Mouse (Mus musculus): ENCODE data around the gene Gtf2h4. TPM values are rescaled to one million over a fixed set of nuclear protein-coding genes. Genes with fewer than 3 reads are reported as not detected.

The Gtf2h4 gene
- total RNA-seq, 2 experiments from 2014 or later = 20.3 to 40.4 TPM

- no peak for ATAC-seq (replicated peaks; ENCODE audit: poor library complexity, severe bottlenecking)
Observed at GRCm38 (mm10) chr17:35643609-35644236, 29.8 kb downstream of the Gtf2h4 start, which contains the start of gene Mucl3. Gene Mucl3, minus strand, starts transcription at chr17:35643695.

GRCm38 (mm10) chr17:35639352-35639751 lies 34.2 kb downstream of the Gtf2h4 start:
- ATAC-seq (replicated peaks; ENCODE audit: poor library complexity, severe bottlenecking) = no peak

- ATAC-seq (replicated peaks; ENCODE audit: poor library complexity, severe bottlenecking) = no peak
Observed at GRCm38 (mm10) chr17:35638475-35639190, 34.9 kb downstream of the Gtf2h4 start.

GRCm38 (mm10) chr17:35636363-35636762 lies 37.2 kb downstream of the Gtf2h4 start:
- ATAC-seq (replicated peaks; ENCODE audit: poor library complexity, severe bottlenecking) = peak; percentile 58

GRCm38 (mm10) chr17:35635699-35636111 lies 37.8 kb downstream of the Gtf2h4 start:
- ATAC-seq (replicated peaks; ENCODE audit: poor library complexity, severe bottlenecking) = peak; percentile 66

- no peak; the same call in 1 of the 2 replicates for ATAC-seq (replicated peaks; ENCODE audit: poor library complexity, severe bottlenecking)
Observed at GRCm38 (mm10) chr17:35635202-35635601, 38.3 kb downstream of the Gtf2h4 start.

- ATAC-seq (replicated peaks; ENCODE audit: poor library complexity, severe bottlenecking) = no peak
Observed at GRCm38 (mm10) chr17:35633992-35634391, 39.5 kb downstream of the Gtf2h4 start.

GRCm38 (mm10) chr17:35626537-35626936 lies 47.0 kb downstream of the Gtf2h4 start, which contains the start of gene Gm9573:
Gene Gm9573, minus strand, starts transcription at chr17:35626637.
- no peak for ATAC-seq (replicated peaks; ENCODE audit: poor library complexity, severe bottlenecking)

Other genes with a start within 250 kb of the Gtf2h4 start
- gene H2-Q6, start 248.9 kb downstream of the Gtf2h4 start, total RNA-seq (2014; fragmentation: Nextera tagmentation) = 23.1 and 29.0 TPM in 2 replicates
- 30.8 and 35.5 TPM in 2 replicates for gene H2-Q6, start 248.9 kb downstream of the Gtf2h4 start, total RNA-seq (2017)
- gene H2-Q7, start 234.6 kb downstream of the Gtf2h4 start, total RNA-seq (2014; fragmentation: Nextera tagmentation) = 27.4 and 32.8 TPM in 2 replicates
- gene H2-Q7, start 234.6 kb downstream of the Gtf2h4 start, total RNA-seq (2017) = 21.9 and 31.9 TPM in 2 replicates
- 0.36 and 1.0 TPM in 2 replicates for gene H2-Q10, start 203.7 kb downstream of the Gtf2h4 start, total RNA-seq (2014; fragmentation: Nextera tagmentation)
- gene H2-Q10, start 203.7 kb downstream of the Gtf2h4 start, total RNA-seq (2017) = 0.22 TPM in 1 of 2 replicates, not detected in the other
- gene Pou5f1, start 167.7 kb downstream of the Gtf2h4 start, total RNA-seq (2014; fragmentation: Nextera tagmentation) = 0.92 TPM in 1 of 2 replicates, not detected in the other
- not detected in 2 replicates for gene Pou5f1, start 167.7 kb downstream of the Gtf2h4 start, total RNA-seq (2017)
- 20.3 and 23.9 TPM in 2 replicates for gene Tcf19, start 156.9 kb downstream of the Gtf2h4 start, total RNA-seq (2014; fragmentation: Nextera tagmentation)
- gene Tcf19, start 156.9 kb downstream of the Gtf2h4 start, total RNA-seq (2017) = 5.3 and 8.6 TPM in 2 replicates
- gene Cchcr1, start 156.6 kb downstream of the Gtf2h4 start, total RNA-seq (2014; fragmentation: Nextera tagmentation) = 1.0 and 14.4 TPM in 2 replicates
- gene Cchcr1, start 156.6 kb downstream of the Gtf2h4 start, total RNA-seq (2017) = 2.7 and 5.3 TPM in 2 replicates
- not detected in 2 replicates for gene Psors1c2, start 140.5 kb downstream of the Gtf2h4 start, total RNA-seq (2014; fragmentation: Nextera tagmentation)
- not detected in 2 replicates for gene Psors1c2, start 140.5 kb downstream of the Gtf2h4 start, total RNA-seq (2017)
- gene Cdsn, start 121.6 kb downstream of the Gtf2h4 start, total RNA-seq (2014; fragmentation: Nextera tagmentation) = not detected in 2 replicates
- gene Cdsn, start 121.6 kb downstream of the Gtf2h4 start, total RNA-seq (2017) = not detected in 2 replicates
- gene 2300002M23Rik, start 106.3 kb downstream of the Gtf2h4 start, total RNA-seq (2014; fragmentation: Nextera tagmentation) = not detected in 2 replicates
- not detected in 2 replicates for gene 2300002M23Rik, start 106.3 kb downstream of the Gtf2h4 start, total RNA-seq (2017)
- gene Sfta2, start 72.2 kb downstream of the Gtf2h4 start, total RNA-seq (2014; fragmentation: Nextera tagmentation) = not detected in 2 replicates
- gene Sfta2, start 72.2 kb downstream of the Gtf2h4 start, total RNA-seq (2017) = not detected in 2 replicates
- gene Gm9573, start 47.1 kb downstream of the Gtf2h4 start, total RNA-seq (2014; fragmentation: Nextera tagmentation) = not detected in 2 replicates
- not detected in 2 replicates for gene Gm9573, start 47.1 kb downstream of the Gtf2h4 start, total RNA-seq (2017)
- gene Mucl3, start 30.0 kb downstream of the Gtf2h4 start, total RNA-seq (2014; fragmentation: Nextera tagmentation) = not detected in 2 replicates
- not detected in 2 replicates for gene Mucl3, start 30.0 kb downstream of the Gtf2h4 start, total RNA-seq (2017)
- gene Vars2, start 6.1 kb downstream of the Gtf2h4 start, total RNA-seq (2014; fragmentation: Nextera tagmentation) = 7.3 and 30.1 TPM in 2 replicates
- 7.8 and 16.2 TPM in 2 replicates for gene Vars2, start 6.1 kb downstream of the Gtf2h4 start, total RNA-seq (2017)
- gene Ddr1, start 30.9 kb upstream of the Gtf2h4 start, total RNA-seq (2014; fragmentation: Nextera tagmentation) = not detected in 2 replicates
- gene Ddr1, start 30.9 kb upstream of the Gtf2h4 start, total RNA-seq (2017) = not detected in 2 replicates
- gene Ier3, start 147.9 kb upstream of the Gtf2h4 start, total RNA-seq (2014; fragmentation: Nextera tagmentation) = 4.6 and 18.1 TPM in 2 replicates
- 44.3 and 53.7 TPM in 2 replicates for gene Ier3, start 147.9 kb upstream of the Gtf2h4 start, total RNA-seq (2017)
- gene Flot1, start 149.5 kb upstream of the Gtf2h4 start, total RNA-seq (2014; fragmentation: Nextera tagmentation) = 66.8 and 109 TPM in 2 replicates
- gene Flot1, start 149.5 kb upstream of the Gtf2h4 start, total RNA-seq (2017) = 58.3 and 63.6 TPM in 2 replicates
- gene Tubb5, start 164.6 kb upstream of the Gtf2h4 start, total RNA-seq (2014; fragmentation: Nextera tagmentation) = 640 and 699 TPM in 2 replicates
- 874 and 1,022 TPM in 2 replicates for gene Tubb5, start 164.6 kb upstream of the Gtf2h4 start, total RNA-seq (2017)
- gene Mdc1, start 167.8 kb upstream of the Gtf2h4 start, total RNA-seq (2014; fragmentation: Nextera tagmentation) = 103 and 159 TPM in 2 replicates
- gene Mdc1, start 167.8 kb upstream of the Gtf2h4 start, total RNA-seq (2017) = 23.7 and 28.6 TPM in 2 replicates
- gene Nrm, start 187.6 kb upstream of the Gtf2h4 start, total RNA-seq (2014; fragmentation: Nextera tagmentation) = 66.8 and 88.9 TPM in 2 replicates
- gene Nrm, start 187.6 kb upstream of the Gtf2h4 start, total RNA-seq (2017) = 41.5 and 46.0 TPM in 2 replicates
- gene Ppp1r18, start 191.9 kb upstream of the Gtf2h4 start, total RNA-seq (2014; fragmentation: Nextera tagmentation) = 56.9 and 60.9 TPM in 2 replicates
- gene Ppp1r18, start 191.9 kb upstream of the Gtf2h4 start, total RNA-seq (2017) = 15.0 and 17.4 TPM in 2 replicates
- gene Dhx16, start 206.1 kb upstream of the Gtf2h4 start, total RNA-seq (2014; fragmentation: Nextera tagmentation) = 79.2 and 111 TPM in 2 replicates
- 44.3 and 57.8 TPM in 2 replicates for gene Dhx16, start 206.1 kb upstream of the Gtf2h4 start, total RNA-seq (2017)
- 97.8 and 112 TPM in 2 replicates for gene 2310061I04Rik, start 223.7 kb upstream of the Gtf2h4 start, total RNA-seq (2014; fragmentation: Nextera tagmentation)
- gene 2310061I04Rik, start 223.7 kb upstream of the Gtf2h4 start, total RNA-seq (2017) = 6.2 and 8.4 TPM in 2 replicates
- gene Atat1, start 236.3 kb upstream of the Gtf2h4 start, total RNA-seq (2014; fragmentation: Nextera tagmentation) = 17.8 and 25.6 TPM in 2 replicates
- gene Atat1, start 236.3 kb upstream of the Gtf2h4 start, total RNA-seq (2017) = 5.4 and 8.0 TPM in 2 replicates
- 100 and 151 TPM in 2 replicates for gene Mrps18b, start 242.7 kb upstream of the Gtf2h4 start, total RNA-seq (2014; fragmentation: Nextera tagmentation)
- 62.6 and 72.8 TPM in 2 replicates for gene Mrps18b, start 242.7 kb upstream of the Gtf2h4 start, total RNA-seq (2017)
- gene Ppp1r10, start 242.7 kb upstream of the Gtf2h4 start, total RNA-seq (2014; fragmentation: Nextera tagmentation) = 78.2 and 83.9 TPM in 2 replicates
- gene Ppp1r10, start 242.7 kb upstream of the Gtf2h4 start, total RNA-seq (2017) = 79.2 and 87.5 TPM in 2 replicates